In the genomic region with DNA sequence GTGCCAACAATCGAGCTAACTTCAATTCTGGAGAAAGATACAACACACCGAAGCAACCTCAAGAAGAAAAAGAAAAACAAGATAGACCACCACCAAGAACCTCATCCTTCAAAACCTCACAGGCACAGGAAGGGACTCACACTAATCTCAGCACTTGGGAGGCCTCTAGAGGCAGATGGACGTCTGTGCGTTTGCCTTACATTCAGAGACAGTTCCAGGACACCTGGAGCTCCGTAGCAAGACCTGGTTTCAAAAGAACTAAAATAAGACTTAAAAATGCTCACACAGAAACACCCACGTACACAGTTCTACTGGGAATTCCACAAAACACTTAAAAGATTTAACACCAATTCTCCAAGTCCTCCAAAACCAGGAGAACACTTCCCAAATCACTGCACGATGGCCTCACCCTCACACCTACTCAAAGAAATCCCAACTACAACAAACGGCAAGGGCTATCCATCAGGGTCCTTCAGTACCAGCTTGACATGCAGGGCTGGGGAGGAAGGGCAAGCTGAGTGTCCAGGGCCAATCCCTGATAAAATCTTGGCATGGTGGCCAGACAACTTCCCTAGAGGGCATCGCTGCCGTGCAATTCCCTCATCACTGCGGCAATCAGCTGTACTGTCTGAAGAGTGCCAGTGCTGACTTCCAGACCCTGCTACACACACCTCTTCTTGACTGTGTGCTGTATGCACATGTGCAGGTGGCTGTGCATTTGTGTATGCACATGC, we compare ENCODE assay signal across 20 mouse cellular contexts. TPM values are rescaled to one million over a fixed set of nuclear protein-coding genes. Genes with fewer than 3 reads are reported as not detected.
DNase-seq lines count a peak whose midpoint lies in the region; ATAC-seq and TF ChIP-seq lines count a peak whose summit lies in the region.
"Had no signal": no experiment of that assay in that cellular context is flagged by ENCODE, and none has a peak within 500 bp of the region (broad histone marks: within the 10 kb centered on the region; RNA-seq: fewer than 3 reads in every experiment).

No protein-coding gene starts in this region.

- no peak for ATAC-seq in forebrain, postnatal 0 days
- no peak for ATAC-seq in forebrain, embryonic 16.5 days
- ATAC-seq in liver, embryonic 14.5 days (ENCODE audit: insufficient read depth): no peak
- no peak for ATAC-seq in liver, embryonic 11.5 days (replicated peaks; ENCODE audit: low FRiP score)

- H3K27me3 ChIP-seq in forebrain, postnatal 0 days (ENCODE audit: insufficient read depth, low read length): no peaks in the 10 kb centered on the region
- no peaks in the 10 kb centered on the region for H3K27me3 ChIP-seq in forebrain, embryonic 16.5 days (replicated peaks; ENCODE audit: control insufficient read depth, insufficient read depth, low read length)
- H3K27me3 ChIP-seq in liver, embryonic 14.5 days (ENCODE audit: control insufficient read depth, insufficient read depth, low read length): no peaks in the 10 kb centered on the region
- H3K27me3 ChIP-seq in liver, embryonic 11.5 days (replicated peaks; ENCODE audit: control insufficient read depth, insufficient read depth, low read length): no peaks in the 10 kb centered on the region
- H3K27me3 ChIP-seq: embryonic facial prominence, embryonic 15.5 days; forebrain, embryonic 12.5 days; limb, embryonic 12.5 days; lung, embryonic 15.5 days; midbrain, embryonic 12.5 days had no signal

- peaks cover 92% of the 10 kb centered on the region for H3K36me3 ChIP-seq in forebrain, postnatal 0 days (ENCODE audit: insufficient read depth)
- peaks cover 47% of the 10 kb centered on the region for H3K36me3 ChIP-seq in forebrain, embryonic 16.5 days (ENCODE audit: control insufficient read depth, insufficient read depth)
- H3K36me3 ChIP-seq in liver, embryonic 14.5 days (replicated peaks; ENCODE audit: control insufficient read depth, insufficient read depth, low read depth): peaks cover 41% of the 10 kb centered on the region
- H3K36me3 ChIP-seq in liver, embryonic 11.5 days (ENCODE audit: control insufficient read depth, insufficient read depth, low read length): peaks cover 50% of the 10 kb centered on the region

- no peak for TF ChIP-seq POLR2A in cortical plate, adult 2 months (IDR thresholded peaks at IDR 0.05; ENCODE audit: extremely low read depth, insufficient read depth, low read length)

- H3K9ac ChIP-seq in forebrain, postnatal 0 days: no peak overlapping the region
- no peak overlapping the region for H3K9ac ChIP-seq in forebrain, embryonic 16.5 days (replicated peaks; ENCODE audit: low read depth, low read length)
- no peak overlapping the region for H3K9ac ChIP-seq in liver, embryonic 14.5 days (replicated peaks)
- H3K9ac ChIP-seq in liver, embryonic 11.5 days (ENCODE audit: low read depth, low read length): no peak overlapping the region
- H3K9ac ChIP-seq: embryonic facial prominence, embryonic 15.5 days; forebrain, embryonic 12.5 days; limb, embryonic 12.5 days; lung, embryonic 15.5 days; midbrain, embryonic 12.5 days had no signal

- peak; percentile 43 for TF ChIP-seq CTCF in forebrain, postnatal 0 days (IDR thresholded peaks at IDR 0.05; ENCODE audit: low read depth)
- peak; percentile 28 for TF ChIP-seq CTCF in liver, embryonic 14.5 days (IDR thresholded peaks at IDR 0.05; ENCODE audit: low read depth)
- TF ChIP-seq CTCF in cortical plate, adult 2 months (IDR thresholded peaks at IDR 0.05; ENCODE audit: extremely low read depth, insufficient read depth, low read length): peak; percentile 38

- no peak for DNase-seq in forebrain, postnatal 0 days
- no peak for DNase-seq in liver, embryonic 14.5 days (ENCODE audit: low read depth in 3 of 3, low spot score in 3 of 3)
- no peak for DNase-seq in liver, embryonic 11.5 days (ENCODE audit: low spot score)
- peak; percentile 29 for DNase-seq in ES-CJ7 (ENCODE audit: low read depth, low spot score)
- no peak for DNase-seq in testis, postnatal 14 days (ENCODE audit: low spot score)
- DNase-seq: B cell, adult 2 months; cerebellum, adult 11 months; cerebellum, postnatal 36 days; gastrocnemius, adult 2 months; heart, postnatal 36 days; kidney, postnatal 14 days had no signal

- no peak for TF ChIP-seq EP300 in liver, embryonic 14.5 days (IDR thresholded peaks at IDR 0.05; ENCODE audit: low read depth)

- H3K4me2 ChIP-seq in forebrain, postnatal 0 days (ENCODE audit: low read depth): no peak overlapping the region
- no peak overlapping the region for H3K4me2 ChIP-seq in forebrain, embryonic 16.5 days (ENCODE audit: low read length)
- no peak overlapping the region for H3K4me2 ChIP-seq in liver, embryonic 14.5 days (ENCODE audit: low read depth)
- no peak overlapping the region for H3K4me2 ChIP-seq in liver, embryonic 11.5 days
- H3K4me2 ChIP-seq: embryonic facial prominence, embryonic 15.5 days; forebrain, embryonic 12.5 days; limb, embryonic 12.5 days; lung, embryonic 15.5 days; midbrain, embryonic 12.5 days had no signal

- H3K9me3 ChIP-seq in forebrain, postnatal 0 days (ENCODE audit: low read length): no peaks in the 10 kb centered on the region
- no peaks in the 10 kb centered on the region for H3K9me3 ChIP-seq in forebrain, embryonic 16.5 days (ENCODE audit: control insufficient read depth, low read length)
- no peaks in the 10 kb centered on the region for H3K9me3 ChIP-seq in liver, embryonic 14.5 days (ENCODE audit: control insufficient read depth, low read length)
- H3K9me3 ChIP-seq in liver, embryonic 11.5 days (ENCODE audit: control insufficient read depth, low read length): no peaks in the 10 kb centered on the region
- H3K9me3 ChIP-seq: embryonic facial prominence, embryonic 15.5 days; limb, embryonic 12.5 days; lung, embryonic 15.5 days; midbrain, embryonic 12.5 days had no signal

- WGBS in forebrain, postnatal 0 days: 77% methylated on average over 11 of the region's 11 CpGs
- 77% methylated on average over 11 of the region's 11 CpGs for WGBS in forebrain, embryonic 16.5 days
- 68% methylated on average over 11 of the region's 11 CpGs for WGBS in liver, embryonic 14.5 days (ENCODE audit: insufficient replicate concordance)
- WGBS in liver, embryonic 11.5 days: 74% methylated on average over 11 of the region's 11 CpGs

- H3K27ac ChIP-seq in forebrain, postnatal 0 days (ENCODE audit: low read depth, low read length): no peak overlapping the region
- no peak overlapping the region for H3K27ac ChIP-seq in forebrain, embryonic 16.5 days (ENCODE audit: low read length)
- H3K27ac ChIP-seq in liver, embryonic 14.5 days: no peak overlapping the region
- no peak overlapping the region for H3K27ac ChIP-seq in liver, embryonic 11.5 days (ENCODE audit: low read depth, low read length)
- no peak overlapping the region for H3K27ac ChIP-seq in cortical plate, adult 2 months (ENCODE audit: insufficient read depth, low read length)
- H3K27ac ChIP-seq: embryonic facial prominence, embryonic 15.5 days; forebrain, embryonic 12.5 days; limb, embryonic 12.5 days; lung, embryonic 15.5 days; midbrain, embryonic 12.5 days had no signal

- H3K4me1 ChIP-seq in forebrain, postnatal 0 days (ENCODE audit: insufficient read depth): no peaks in the 10 kb centered on the region
- no peaks in the 10 kb centered on the region for H3K4me1 ChIP-seq in forebrain, embryonic 16.5 days (replicated peaks; ENCODE audit: control insufficient read depth, insufficient read depth, low read length)
- no peaks in the 10 kb centered on the region for H3K4me1 ChIP-seq in liver, embryonic 14.5 days (replicated peaks; ENCODE audit: control insufficient read depth in 2 of 2, insufficient read depth in 2 of 2, low read length in 1 of 2)
- no peaks in the 10 kb centered on the region for H3K4me1 ChIP-seq in liver, embryonic 11.5 days (replicated peaks; ENCODE audit: control insufficient read depth, insufficient read depth, low read length)
- peaks cover 3% of the 10 kb centered on the region for H3K4me1 ChIP-seq in cortical plate, adult 2 months (ENCODE audit: control insufficient read depth, insufficient read depth, low read length)
- H3K4me1 ChIP-seq: embryonic facial prominence, embryonic 15.5 days; forebrain, embryonic 12.5 days; limb, embryonic 12.5 days; midbrain, embryonic 12.5 days had no signal

- H3K4me3 ChIP-seq in forebrain, postnatal 0 days (ENCODE audit: low read depth, low read length): no peak overlapping the region
- H3K4me3 ChIP-seq in forebrain, embryonic 16.5 days (replicated peaks; ENCODE audit: low read length): no peak overlapping the region
- no peak overlapping the region for H3K4me3 ChIP-seq in liver, embryonic 14.5 days (ENCODE audit: insufficient read depth in 1 of 2, low read depth in 2 of 2, low read length in 2 of 2)
- no peak overlapping the region for H3K4me3 ChIP-seq in liver, embryonic 11.5 days (ENCODE audit: low read depth, low read length)
- no peak overlapping the region for H3K4me3 ChIP-seq in cortical plate, adult 2 months (ENCODE audit: insufficient read depth, low read length)
- H3K4me3 ChIP-seq: embryonic facial prominence, embryonic 15.5 days; forebrain, embryonic 12.5 days; gastrocnemius, adult 2 months; limb, embryonic 12.5 days; lung, embryonic 15.5 days; midbrain, embryonic 12.5 days had no signal

RNA-seq across cellular contexts. Expression of a gene that starts 19.9 kb away (rescaled TPM):
- 75.7 and 80.4 TPM in 2 replicates for total RNA-seq in forebrain, postnatal 0 days (2014; rRNA removed)
- polyA plus RNA-seq in forebrain, postnatal 0 days (2015; fragmentation: Nextera tagmentation; extraction: Ambion mirVana): 80.5 and 83.8 TPM in 2 replicates
- 95.7 and 97.2 TPM in 2 replicates for polyA plus RNA-seq in forebrain, embryonic 16.5 days (2015; fragmentation: Nextera tagmentation; extraction: Ambion mirVana)
- polyA plus RNA-seq in liver, embryonic 14.5 days (2012; rRNA removed): 12.8 and 21.9 TPM in 2 replicates
- polyA plus RNA-seq in liver, embryonic 14.5 days (2014; fragmentation: Nextera tagmentation; extraction: Ambion mirVana): 46.8 and 47.1 TPM in 2 replicates
- polyA plus RNA-seq in liver, embryonic 11.5 days (2014; fragmentation: Nextera tagmentation; extraction: Ambion mirVana): 93.1 and 97.2 TPM in 2 replicates
- 36.2 and 37.4 TPM in 2 replicates for polyA plus RNA-seq in cortical plate, adult 2 months (2012; rRNA removed)

RNA-seq across cellular contexts. Expression of a gene that starts 31.7 kb away (rescaled TPM):
- total RNA-seq in forebrain, postnatal 0 days (2014; rRNA removed): not detected in 2 replicates
- polyA plus RNA-seq in forebrain, postnatal 0 days (2015; fragmentation: Nextera tagmentation; extraction: Ambion mirVana): 0.98 TPM in 1 of 2 replicates, not detected in the other
- not detected in 2 replicates for polyA plus RNA-seq in forebrain, embryonic 16.5 days (2015; fragmentation: Nextera tagmentation; extraction: Ambion mirVana)
- polyA plus RNA-seq in liver, embryonic 14.5 days (2012; rRNA removed): not detected in 2 replicates
- polyA plus RNA-seq in liver, embryonic 14.5 days (2014; fragmentation: Nextera tagmentation; extraction: Ambion mirVana): not detected in 2 replicates
- not detected in 2 replicates for polyA plus RNA-seq in liver, embryonic 11.5 days (2014; fragmentation: Nextera tagmentation; extraction: Ambion mirVana)
- 1.8 TPM in 2 replicates for polyA plus RNA-seq in cortical plate, adult 2 months (2012; rRNA removed)
- total RNA-seq: gastrocnemius, adult 2 months; heart, adult 8-10 months; heart, postnatal 36 days; layer of hippocampus, postnatal 25 days had no signal
- polyA plus RNA-seq: forebrain, embryonic 12.5 days; limb, embryonic 12.5 days; lung, embryonic 15.5 days; midbrain, embryonic 12.5 days had no signal
